Mouse (Mus musculus): ENCODE measurements around the gene Coq10b.

The Coq10b gene

DNA sequence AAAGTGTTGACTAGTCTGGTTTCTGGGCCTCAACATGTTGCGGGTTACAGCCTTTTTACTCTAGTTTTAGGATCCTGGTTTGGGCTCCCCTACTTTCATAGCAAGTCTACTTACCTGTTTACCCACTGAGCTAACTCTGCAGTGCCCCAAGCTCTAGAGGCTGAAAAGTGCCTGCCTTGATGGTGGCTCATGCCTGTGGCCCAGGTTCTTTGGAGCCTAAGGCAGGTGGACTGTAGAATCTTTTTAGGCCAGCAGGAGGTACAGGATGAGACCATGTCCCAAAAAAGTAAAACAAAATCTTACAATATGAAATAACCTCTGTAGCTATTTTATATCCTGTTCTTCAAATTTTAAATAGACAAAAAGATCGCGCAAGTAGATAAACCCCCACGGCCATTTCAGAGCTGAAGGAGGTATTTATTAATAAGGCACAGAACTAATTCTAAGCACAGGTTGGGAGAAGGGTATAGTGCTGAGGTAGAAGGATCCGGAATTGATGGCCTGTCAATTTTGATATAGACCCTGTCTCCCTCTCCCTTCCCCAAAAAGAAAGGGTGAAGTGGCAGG lies 37.0 kb downstream of the Coq10b start:
- in situ Hi-C loops (cut with MboI; ENCODE audit: unreplicated experiment in 2 of 2): loop anchor here (5.0 kb wide), 2 partner anchors 53 to 62 kb away; partner anchors contain the start of gene Sf3b1 (in 1 of the 2)

DNA sequence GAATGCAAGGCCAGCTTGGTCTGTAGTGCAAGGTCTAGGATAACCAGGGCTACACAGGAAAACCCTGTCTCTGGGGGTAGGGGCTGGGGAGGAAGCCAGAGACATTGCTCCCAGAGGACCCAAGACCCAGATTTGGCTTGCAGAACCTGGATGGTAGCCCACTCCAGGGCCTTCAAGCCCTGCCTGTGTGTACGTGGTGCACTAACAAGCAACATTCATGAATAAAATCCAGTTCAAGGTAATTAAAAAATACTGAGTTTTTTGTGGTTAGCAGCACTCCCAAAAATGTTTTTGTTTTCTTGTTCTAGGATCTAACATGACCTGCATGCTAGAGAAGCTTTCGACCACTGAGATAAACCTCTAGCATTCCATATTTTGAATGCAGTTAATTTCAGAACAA lies 39.5 kb downstream of the Coq10b start:
- in situ Hi-C loops (cut with MboI; ENCODE audit: unreplicated experiment in 2 of 2): no loop called here

DNA sequence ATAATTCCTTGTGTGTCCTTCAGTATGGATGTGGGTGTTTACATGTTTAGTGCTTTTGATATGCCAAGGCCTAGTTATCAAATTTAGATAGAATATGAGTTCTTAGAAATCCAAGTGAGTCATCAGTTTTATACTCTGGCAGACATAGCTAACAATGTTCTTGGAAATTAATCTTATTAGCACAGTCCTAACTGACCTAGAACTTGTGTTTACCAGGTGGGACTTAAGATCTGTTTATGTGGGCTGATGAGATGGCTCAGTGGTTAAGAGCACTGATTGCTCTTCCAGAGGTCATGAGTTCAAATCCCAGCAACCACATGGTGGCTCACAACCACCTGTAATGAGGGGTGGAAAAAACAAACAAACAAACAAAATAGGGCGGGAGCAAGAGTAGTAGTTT lies 39.9 kb downstream of the Coq10b start:
- in situ Hi-C loops (cut with MboI; ENCODE audit: unreplicated experiment in 2 of 2): no loop called here

DNA sequence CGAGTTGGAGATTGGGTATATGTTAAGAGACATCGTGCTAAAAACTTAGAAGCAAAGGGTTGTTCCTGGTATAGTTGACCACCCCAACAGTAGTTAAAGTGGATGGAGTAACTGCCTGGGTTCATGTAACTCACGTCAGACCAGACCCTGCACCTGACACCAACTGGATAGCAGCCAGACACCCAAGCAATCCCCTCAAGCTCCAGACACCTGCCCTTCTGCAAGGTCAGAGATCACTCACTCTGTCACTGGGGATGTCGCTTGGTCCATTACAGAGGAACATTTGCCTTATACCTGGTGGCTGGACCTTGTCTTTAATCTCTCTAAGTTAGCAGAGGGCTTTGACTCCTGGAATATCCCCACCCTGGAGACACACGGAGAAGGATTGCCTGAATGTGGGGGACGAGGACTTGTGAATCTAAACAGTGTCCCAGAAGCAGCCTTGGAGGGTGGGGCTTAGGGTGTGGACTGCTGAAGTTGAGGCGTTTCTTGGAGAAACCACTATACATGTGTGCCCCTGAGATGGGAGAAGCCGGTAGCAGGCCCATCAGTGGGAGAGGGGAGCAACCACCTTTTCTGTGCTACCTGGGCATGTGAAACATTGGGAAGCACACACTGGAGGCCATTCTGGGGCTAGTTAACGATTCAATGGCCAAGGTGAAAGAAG lies 54.5 kb downstream of the Coq10b start:
- in situ Hi-C loops (cut with MboI; ENCODE audit: unreplicated experiment in 2 of 2): no loop called here

DNA sequence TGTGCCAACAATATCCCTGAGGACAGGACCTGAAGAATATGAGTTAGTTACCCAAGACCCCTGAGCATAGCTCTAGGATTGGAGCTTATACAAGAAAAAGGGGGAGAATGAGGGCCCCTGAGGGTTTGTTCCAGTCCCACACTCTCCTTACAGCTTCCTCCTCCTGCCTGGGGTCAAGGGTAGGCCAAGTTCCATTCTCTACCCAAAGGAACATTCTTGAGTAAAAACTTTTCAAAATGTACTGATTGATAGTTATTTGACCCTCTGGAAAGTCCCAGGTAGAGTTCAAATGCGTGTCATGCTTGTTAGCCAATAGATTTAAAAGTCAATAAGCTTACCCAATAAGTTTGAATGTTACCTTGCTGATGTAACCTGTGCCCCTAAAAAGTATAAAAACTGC lies 55.1 kb downstream of the Coq10b start:
- in situ Hi-C loops (cut with MboI; ENCODE audit: unreplicated experiment in 2 of 2): no loop called here

DNA sequence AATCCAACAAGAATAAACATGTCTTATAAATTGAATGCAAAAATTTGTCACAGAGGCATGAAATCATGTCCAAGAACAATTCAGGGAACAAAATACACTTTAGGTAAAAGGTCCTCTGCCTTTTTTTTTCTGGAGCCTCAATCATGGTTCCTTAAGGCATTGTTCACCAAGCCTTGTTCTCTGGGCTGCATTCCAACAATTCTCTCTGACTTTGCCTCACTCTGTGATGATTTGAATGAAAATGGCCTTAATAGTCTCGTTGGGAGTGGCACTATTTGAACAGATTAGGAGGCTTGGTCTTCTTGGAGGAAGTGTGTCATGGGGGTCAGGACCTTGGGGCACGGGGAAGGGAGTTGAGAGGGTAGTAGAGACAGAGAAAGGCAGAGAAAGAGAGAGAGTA lies 55.9 kb downstream of the Coq10b start:
- in situ Hi-C loops (cut with MboI; ENCODE audit: unreplicated experiment in 2 of 2): no loop called here

DNA sequence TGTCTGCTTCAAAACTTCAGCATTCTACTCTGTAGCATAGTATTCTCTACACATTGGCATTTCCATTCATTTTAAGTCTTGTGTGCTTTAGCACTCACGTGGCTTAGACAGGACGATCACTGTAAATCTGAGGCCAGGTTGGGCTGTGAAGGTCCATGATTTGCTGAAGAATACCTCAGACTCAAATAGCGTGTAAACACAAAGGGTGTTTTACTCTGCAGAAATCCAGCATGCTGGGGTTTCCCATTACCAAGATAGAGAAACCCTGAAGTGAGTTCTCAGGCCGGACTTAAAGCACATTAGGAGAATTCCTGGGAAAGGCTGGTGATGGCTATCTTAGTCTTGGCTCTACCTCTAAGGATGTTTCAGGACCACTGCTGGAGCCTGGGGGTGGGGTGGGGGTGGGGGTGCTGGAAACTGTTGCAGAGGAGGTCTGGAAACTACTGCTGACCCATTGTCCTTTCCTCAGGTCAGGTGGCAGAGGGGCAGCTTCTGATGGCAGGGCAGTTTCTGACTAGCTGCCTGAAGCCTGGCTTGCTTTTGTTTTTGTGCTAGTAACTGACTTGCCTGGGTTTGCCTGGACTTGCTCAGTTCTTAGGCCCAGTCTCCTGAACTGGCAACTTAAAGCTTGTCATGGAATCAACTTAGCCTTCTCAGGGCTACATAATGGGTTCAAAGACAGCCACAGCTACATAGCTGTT lies 56.6 kb downstream of the Coq10b start:
- in situ Hi-C loops (cut with MboI; ENCODE audit: unreplicated experiment in 2 of 2): no loop called here
